Mouse (Mus musculus) cerebellum, adult 2 months (tissue): Measurements from ENCODE around the gene Mamdc4. TPM values are rescaled to one million over a fixed set of nuclear protein-coding genes. Genes with fewer than 3 reads are reported as not detected.

ENCODE experiments used
- DNase-seq, 2 experiments: peaks; one replicate each; pipeline ENCODE4 v3.0.0; 2021
- H3K27ac ChIP-seq: fragments of 200-500 bp; 2 replicates; pipeline ENCODE4 v1.5.1; 2012; ENCODE audit warnings: low read length, control low read depth, inconsistent platforms; ENCODE audit not compliant: insufficient read depth
- H3K27me3 ChIP-seq: fragments of 200-500 bp; 2 replicates; pipeline ENCODE4 v1.6.1; 2012; ENCODE audit warnings: inconsistent platforms, mild to moderate bottlenecking, low read length, moderate library complexity; ENCODE audit not compliant: control insufficient read depth, insufficient read depth
- H3K4me1 ChIP-seq: fragments of 200-500 bp; 2 replicates; pipeline ENCODE4 v1.6.1; 2011; ENCODE audit warnings: low read length; ENCODE audit not compliant: control insufficient read depth, insufficient read depth
- H3K4me3 ChIP-seq: fragments of 200-500 bp; replicated peaks from 2 replicates; pipeline ENCODE3; 2011; ENCODE audit warnings: mild to moderate bottlenecking, low read depth, low read length, control low read depth; ENCODE audit not compliant: insufficient read depth
- CTCF ChIP-seq: fragments of 200-500 bp; IDR thresholded peaks from 2 replicates; pipeline ENCODE4 v1.5.1; 2011; ENCODE audit warnings: low read depth, mild to moderate bottlenecking, control low read depth, low read length, moderate library complexity, borderline replicate concordance; ENCODE audit not compliant: insufficient read depth
- POLR2A ChIP-seq: fragments of 200-500 bp; IDR thresholded peaks from 2 replicates; pipeline ENCODE4 v1.6.1; 2011; ENCODE audit warnings: low read length, control low read depth, borderline replicate concordance; ENCODE audit not compliant: insufficient read depth
- WGBS: fragments of 180-500 bp; shearing (Covaris S2); methylation state at CpG from one replicate; pipeline ENCODE4 v1.1.7; 2018; 5-methylcytosine and 5-hydroxymethylcytosine counted together
- polyA plus RNA-seq: library from polyadenylated mRNA; depleted of rRNA; stranded (reverse); fragments of >200 nt; gene quantifications from 2 replicates; pipeline ENCODE4 v1.2.3, GENCODE M21; 2012

The Mamdc4 gene
- polyA plus RNA-seq, 1 experiment: 3.0 TPM

DNA sequence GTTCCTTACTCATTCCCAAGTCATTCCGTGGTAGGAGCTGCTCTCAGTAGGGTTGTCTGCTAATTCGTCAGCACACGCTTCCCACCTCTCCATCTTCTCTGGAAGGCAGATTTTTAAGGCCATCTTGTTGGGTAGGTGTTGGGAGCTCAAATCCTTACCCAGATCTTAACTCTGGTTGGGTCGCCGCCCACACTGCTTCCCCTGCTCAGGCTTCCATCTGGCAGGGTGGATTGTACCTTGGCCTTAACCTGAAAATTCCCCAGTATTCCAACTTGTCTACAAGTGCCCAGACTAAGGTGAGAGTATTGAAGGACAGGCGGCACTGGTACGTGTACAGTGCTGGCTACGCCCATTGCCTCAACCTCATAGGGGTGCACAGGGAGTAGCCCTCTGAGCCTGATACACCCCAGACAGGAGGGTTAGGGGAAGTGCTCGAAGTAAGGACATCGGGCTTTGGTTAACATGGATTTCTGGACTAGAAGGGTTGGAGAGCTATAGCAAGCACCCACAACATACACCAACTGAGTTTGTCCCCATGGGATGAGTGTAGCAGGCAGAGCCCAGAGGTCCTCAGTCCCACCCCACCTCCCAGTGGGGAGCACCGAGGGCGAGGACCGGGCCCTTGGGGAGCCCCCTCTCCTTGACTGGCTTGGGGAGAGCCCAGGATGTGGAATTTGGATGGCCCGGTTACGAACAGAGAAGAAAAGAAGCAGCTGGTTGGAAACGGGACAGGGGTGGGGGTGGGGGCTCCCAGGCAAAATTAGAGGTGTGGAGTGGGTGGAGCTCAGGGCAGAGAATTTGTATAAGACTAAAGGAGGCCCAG, 1.6 kb upstream of the Mamdc4 start:
- peak; percentile 55 to 57 for DNase-seq
- no peaks in the 10 kb centered on the region for H3K27me3 ChIP-seq
- peaks cover 51% of the 10 kb centered on the region for H3K4me1 ChIP-seq
- peak overlapping the region; percentile 8 for H3K4me3 ChIP-seq
- WGBS: 32% methylated on average over 16 of the region's 16 CpGs
- peak overlapping the region; percentile 96 for H3K27ac ChIP-seq
- TF ChIP-seq POLR2A (no peak), CTCF (no peak)

DNA sequence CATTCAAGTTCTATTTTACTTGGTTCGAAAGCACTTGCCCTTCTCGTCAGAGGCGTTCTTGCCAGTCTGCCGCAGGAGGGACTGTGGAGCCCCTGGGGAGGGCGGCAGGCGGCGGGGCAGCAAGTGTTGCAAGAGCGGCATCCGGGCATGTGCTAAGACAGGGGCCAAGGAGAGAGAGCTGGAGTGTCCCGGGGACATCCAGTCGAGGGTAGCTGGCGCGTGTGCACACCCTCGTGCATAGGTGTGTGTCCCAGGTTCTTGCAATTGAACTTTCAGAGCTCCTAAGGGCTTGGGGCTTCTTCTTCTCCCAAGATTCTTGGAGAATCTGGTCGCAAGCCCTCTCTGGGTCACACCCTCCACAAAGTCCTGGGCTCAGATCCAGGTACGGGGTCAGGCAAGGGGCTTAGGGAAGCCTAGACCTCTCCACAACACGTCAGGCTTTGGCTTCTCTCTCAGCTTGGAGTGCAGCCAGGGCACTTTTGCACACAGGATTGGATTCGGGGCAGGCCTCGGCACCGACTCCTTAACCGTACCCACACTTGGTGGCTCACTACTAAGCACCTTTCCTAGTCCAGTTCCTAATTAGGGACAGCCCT, 885 bp upstream of the Mamdc4 start:
- Histone ChIP-seq H3K4me1 (peaks cover 49% of the 10 kb centered on the region), H3K4me3 (peak overlapping the region; percentile 90), H3K27me3 (no peaks in the 10 kb centered on the region), H3K27ac (peak overlapping the region; percentile 54)
- WGBS: 3% methylated on average over 21 of the region's 21 CpGs
- TF ChIP-seq CTCF: no peak
- TF ChIP-seq POLR2A: no peak
- peak; percentile 69 to 77 for DNase-seq

GRCm38 (mm10) chr2:25574136-25574535, 509 bp downstream of the Mamdc4 start:
- Histone ChIP-seq H3K4me1 (peaks cover 43% of the 10 kb centered on the region), H3K27ac (peak overlapping the region; percentile 73), H3K4me3 (peak overlapping the region; percentile 90), H3K27me3 (no peaks in the 10 kb centered on the region)
- 3% methylated on average over 11 of the region's 11 CpGs for WGBS
- DNase-seq: peak in 1 of 2 experiments; percentile 48
- TF ChIP-seq POLR2A: no peak
- TF ChIP-seq CTCF: no peak

GRCm38 (mm10) chr2:25573068-25573467, 1.6 kb downstream of the Mamdc4 start:
- peaks cover 33% of the 10 kb centered on the region for H3K4me1 ChIP-seq
- peak; percentile 18 to 22 for DNase-seq
- no peak overlapping the region for H3K4me3 ChIP-seq
- 60% methylated on average over 2 of the region's 2 CpGs for WGBS
- H3K27me3 ChIP-seq: no peaks in the 10 kb centered on the region
- TF ChIP-seq CTCF (no peak), POLR2A (no peak)
- peak overlapping the region; percentile 16; the same call in 1 of the 2 replicates for H3K27ac ChIP-seq

DNA sequence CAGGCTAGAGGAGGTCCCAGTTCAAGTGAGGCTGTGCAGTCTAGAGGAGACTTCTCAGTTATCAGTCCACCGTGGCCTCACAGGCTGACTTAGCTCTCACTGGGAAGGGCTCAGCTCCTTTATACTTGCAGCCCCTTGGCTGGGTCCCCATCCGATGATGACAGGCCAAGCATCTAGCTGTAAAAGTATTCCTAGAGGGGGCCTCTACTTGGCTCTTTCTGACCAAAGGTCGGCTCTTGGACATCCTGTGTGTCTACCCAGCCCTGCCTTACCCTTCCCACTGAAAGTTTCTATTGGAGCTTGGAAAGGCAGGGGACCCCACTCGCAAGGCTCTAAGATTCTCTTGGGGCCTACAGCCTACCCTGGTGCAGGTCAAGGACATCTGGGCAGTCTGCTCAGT, 3.4 kb downstream of the Mamdc4 start:
- H3K27me3 ChIP-seq: no peaks in the 10 kb centered on the region
- TF ChIP-seq CTCF: no peak
- no peak for TF ChIP-seq POLR2A
- 85% methylated on average over 4 of the region's 4 CpGs for WGBS
- H3K4me3 ChIP-seq: no peak overlapping the region
- H3K27ac ChIP-seq: no peak overlapping the region
- H3K4me1 ChIP-seq: peaks cover 22% of the 10 kb centered on the region
- DNase-seq: peak in 1 of 2 experiments; percentile 7

DNA sequence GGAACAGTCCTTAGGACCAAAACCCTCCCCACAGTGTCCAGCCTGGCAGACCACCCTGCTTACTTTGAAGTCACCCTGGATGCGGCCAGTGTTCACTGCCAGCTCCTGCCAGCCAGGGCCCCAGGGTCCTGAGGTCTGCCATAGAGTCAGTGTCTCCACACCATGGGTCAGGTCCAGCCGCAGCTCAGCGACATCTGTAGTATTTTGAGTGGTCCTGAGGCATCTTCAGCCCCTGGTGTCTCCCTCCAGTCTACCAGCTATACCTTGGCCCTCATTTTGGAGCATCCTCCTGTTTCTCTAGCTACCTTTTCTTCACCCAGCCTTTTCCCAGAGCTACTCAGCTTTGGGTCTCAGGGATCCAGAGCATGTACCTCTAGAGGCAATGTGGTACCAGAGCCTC, 5.3 kb downstream of the Mamdc4 start:
- no peak for TF ChIP-seq CTCF
- TF ChIP-seq POLR2A: no peak
- no peak overlapping the region for H3K4me3 ChIP-seq
- peaks cover 12% of the 10 kb centered on the region for H3K4me1 ChIP-seq
- no peak for DNase-seq
- no peaks in the 10 kb centered on the region for H3K27me3 ChIP-seq
- 91% methylated on average over 3 of the region's 3 CpGs for WGBS
- no peak overlapping the region for H3K27ac ChIP-seq

DNA sequence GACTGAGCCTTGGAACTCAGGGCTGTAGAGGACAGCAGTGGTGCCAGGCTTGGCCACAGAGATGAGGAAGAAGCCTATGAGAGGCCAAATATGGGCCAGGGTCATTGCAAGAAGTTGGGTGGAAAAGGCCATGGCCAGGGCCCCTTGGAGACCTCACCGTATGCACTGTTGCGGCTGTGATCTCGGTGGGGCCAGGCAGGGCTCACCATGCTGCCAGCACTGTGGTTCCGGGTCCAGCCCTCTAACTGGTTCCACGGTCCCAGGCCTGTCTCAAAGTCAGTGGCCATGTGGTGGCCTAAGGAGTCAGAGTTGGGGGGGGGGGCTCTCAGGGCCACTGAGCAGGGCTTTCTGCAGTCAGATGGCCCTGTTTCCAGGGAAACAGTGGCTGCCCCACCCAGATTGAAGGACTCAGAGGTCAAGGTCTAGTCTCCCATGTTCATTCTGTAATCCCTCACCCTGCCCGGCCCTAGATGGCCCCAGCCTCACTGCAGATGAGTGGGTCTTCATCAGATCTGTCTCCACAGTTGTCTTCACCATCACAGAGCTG, 6.1 kb downstream of the Mamdc4 start:
- H3K27ac ChIP-seq: no peak overlapping the region
- no peaks in the 10 kb centered on the region for H3K27me3 ChIP-seq
- WGBS: 90% methylated on average over 6 of the region's 6 CpGs
- H3K4me1 ChIP-seq: peaks cover 16% of the 10 kb centered on the region
- H3K4me3 ChIP-seq: no peak overlapping the region
- DNase-seq: no peak
- no peak for TF ChIP-seq POLR2A
